Mouse (Mus musculus) frontal cortex, postnatal 10 days (tissue): ENCODE results near the gene Wdfy1.

Experiments used
- DNase-seq, 2 experiments: peaks; one replicate each; pipeline ENCODE4 v3.0.0; 2022; ENCODE audit warnings: low spot score in 2 of 2, mixed read lengths in 1 of 2

The Wdfy1 gene

GRCm38 (mm10) chr1:79657411-79657810 lies 118.5 kb downstream of the Wdfy1 start:
- DNase-seq: no peak

GRCm38 (mm10) chr1:79655819-79656555 lies 120.0 kb downstream of the Wdfy1 start:
- DNase-seq: no peak

GRCm38 (mm10) chr1:79654948-79655347 lies 121.0 kb downstream of the Wdfy1 start:
- DNase-seq: no peak
